8 mouse cellular contexts compared by ENCODE assay signal in genomic region chr13:42049774-42050125, GRCm38 (mm10). TPM values are rescaled to one million over a fixed set of nuclear protein-coding genes. Genes with fewer than 3 reads are reported as not detected.
A peak's percentile ranks its signal among the peaks of the same experiment; 100 is the strongest.
DNase-seq lines count a peak whose midpoint lies in the region; ATAC-seq lines count a peak whose summit lies in the region.

No protein-coding gene starts in this region.

- under 1% methylated on average over 8 of the region's 8 CpGs for WGBS in lung, embryonic 15.5 days
- 1% methylated on average over 8 of the region's 8 CpGs for WGBS in embryonic facial prominence, embryonic 11.5 days
- 2% methylated on average over 8 of the region's 8 CpGs for WGBS in intestine, embryonic 15.5 days
- 2% methylated on average over 8 of the region's 8 CpGs for WGBS in neural tube, embryonic 13.5 days

- peaks cover 13% of the 10 kb centered on the region for H3K4me1 ChIP-seq in lung, embryonic 15.5 days
- H3K4me1 ChIP-seq in embryonic facial prominence, embryonic 11.5 days (ENCODE audit: control insufficient read depth, insufficient read depth, low read length) = no peaks in the 10 kb centered on the region
- no peaks in the 10 kb centered on the region; the same call in 1 of the 2 replicates for H3K4me1 ChIP-seq in intestine, embryonic 15.5 days (replicated peaks)
- peaks cover 39% of the 10 kb centered on the region for H3K4me1 ChIP-seq in neural tube, embryonic 13.5 days (replicated peaks)

- peak overlapping the region; percentile 65 for H3K9ac ChIP-seq in lung, embryonic 15.5 days
- H3K9ac ChIP-seq in embryonic facial prominence, embryonic 11.5 days (replicated peaks; ENCODE audit: low read length) = peak overlapping the region; percentile 79
- H3K9ac ChIP-seq in intestine, embryonic 15.5 days = peak overlapping the region; percentile 73
- peak overlapping the region; percentile 80 for H3K9ac ChIP-seq in neural tube, embryonic 13.5 days

- H3K9me3 ChIP-seq in lung, embryonic 15.5 days = no peaks in the 10 kb centered on the region
- no peaks in the 10 kb centered on the region for H3K9me3 ChIP-seq in embryonic facial prominence, embryonic 11.5 days (replicated peaks; ENCODE audit: control insufficient read depth, low read length)
- no peaks in the 10 kb centered on the region for H3K9me3 ChIP-seq in intestine, embryonic 15.5 days
- H3K9me3 ChIP-seq in neural tube, embryonic 13.5 days = no peaks in the 10 kb centered on the region

- no peak for DNase-seq in lung, postnatal 14 days
- peak; percentile 43 for DNase-seq in embryonic facial prominence, embryonic 11.5 days (ENCODE audit: low spot score)
- DNase-seq in cerebellum, adult 9-10 months = no peak
- DNase-seq in left cerebral cortex, adult 8-10 months (ENCODE audit: low spot score in 2 of 2) = no peak
- no peak for DNase-seq in ovary, postnatal 14 days (ENCODE audit: low spot score)

- H3K27ac ChIP-seq in lung, embryonic 15.5 days = peak overlapping the region; percentile 89
- H3K27ac ChIP-seq in embryonic facial prominence, embryonic 11.5 days (replicated peaks; ENCODE audit: low read depth, low read length) = peak overlapping the region; percentile 67
- peak overlapping the region; percentile 93 for H3K27ac ChIP-seq in intestine, embryonic 15.5 days
- peak overlapping the region; percentile 75 for H3K27ac ChIP-seq in neural tube, embryonic 13.5 days (replicated peaks)

- ATAC-seq in lung, embryonic 15.5 days (ENCODE audit: borderline replicate concordance, extremely low read depth, low FRiP score, low TSS enrichment) = no peak
- no peak for ATAC-seq in embryonic facial prominence, embryonic 11.5 days (replicated peaks; ENCODE audit: insufficient number of reproducible peaks, low FRiP score, low TSS enrichment, low read depth)
- no peak for ATAC-seq in intestine, embryonic 15.5 days
- ATAC-seq in neural tube, embryonic 13.5 days (ENCODE audit: low read depth) = no peak

- no peaks in the 10 kb centered on the region for H3K36me3 ChIP-seq in lung, embryonic 15.5 days
- H3K36me3 ChIP-seq in embryonic facial prominence, embryonic 11.5 days (replicated peaks; ENCODE audit: control insufficient read depth, insufficient read depth, low read depth, low read length) = no peaks in the 10 kb centered on the region
- H3K36me3 ChIP-seq in intestine, embryonic 15.5 days = no peaks in the 10 kb centered on the region
- no peaks in the 10 kb centered on the region for H3K36me3 ChIP-seq in neural tube, embryonic 13.5 days

- no peaks in the 10 kb centered on the region for H3K27me3 ChIP-seq in lung, embryonic 15.5 days
- no peaks in the 10 kb centered on the region for H3K27me3 ChIP-seq in embryonic facial prominence, embryonic 11.5 days (ENCODE audit: control insufficient read depth, insufficient read depth, low read length)
- H3K27me3 ChIP-seq in intestine, embryonic 15.5 days (replicated peaks) = no peaks in the 10 kb centered on the region
- no peaks in the 10 kb centered on the region for H3K27me3 ChIP-seq in neural tube, embryonic 13.5 days

- peak overlapping the region; percentile 98 for H3K4me3 ChIP-seq in lung, embryonic 15.5 days
- peak overlapping the region; percentile 60 for H3K4me3 ChIP-seq in embryonic facial prominence, embryonic 11.5 days (ENCODE audit: low read depth, low read length)
- H3K4me3 ChIP-seq in intestine, embryonic 15.5 days (replicated peaks) = peak overlapping the region; percentile 71
- peak overlapping the region; percentile 94 for H3K4me3 ChIP-seq in neural tube, embryonic 13.5 days

- peak overlapping the region; percentile 79 for H3K4me2 ChIP-seq in lung, embryonic 15.5 days
- H3K4me2 ChIP-seq in embryonic facial prominence, embryonic 11.5 days (ENCODE audit: low read depth, low read length) = peak overlapping the region; percentile 77
- H3K4me2 ChIP-seq in intestine, embryonic 15.5 days (replicated peaks) = peak overlapping the region; percentile 74
- H3K4me2 ChIP-seq in neural tube, embryonic 13.5 days = peak overlapping the region; percentile 86

RNA-seq across cellular contexts. Expression of gene Hivep1, which starts 2.1 kb away (rescaled TPM):
- polyA plus RNA-seq in lung, embryonic 15.5 days (2015; fragmentation: Nextera tagmentation; extraction: Ambion mirVana) = 11.0 and 12.8 TPM in 2 replicates
- 13.1 and 13.4 TPM in 2 replicates for polyA plus RNA-seq in embryonic facial prominence, embryonic 11.5 days (2014; fragmentation: Nextera tagmentation; extraction: Ambion mirVana)
- 8.7 and 10.4 TPM in 2 replicates for polyA plus RNA-seq in intestine, embryonic 15.5 days (2015; fragmentation: Nextera tagmentation; extraction: Ambion mirVana)
- 16.7 and 20.6 TPM in 2 replicates for polyA plus RNA-seq in neural tube, embryonic 13.5 days (2015; fragmentation: Nextera tagmentation; extraction: Ambion mirVana)
- total RNA-seq in left cerebral cortex, adult 8-10 months (2022) = 10 to 100 TPM; 47.6 to 60.6 (median 51.3) TPM
